ENCODE assay signal across 7 mouse cellular contexts in genomic region chr15:81697175-81697574, GRCm38 (mm10). TPM values are rescaled to one million over a fixed set of nuclear protein-coding genes. Genes with fewer than 3 reads are reported as not detected.
DNase-seq lines count a peak whose midpoint lies in the region; ATAC-seq lines count a peak whose summit lies in the region.

Chadl (minus strand) TSS chr15:81697287.

- ATAC-seq in midbrain, embryonic 14.5 days (ENCODE audit: low FRiP score, low TSS enrichment): no peak
- peak; percentile 51; the same call in 1 of the 2 replicates for ATAC-seq in forebrain, embryonic 16.5 days
- ATAC-seq in neural tube, embryonic 13.5 days (ENCODE audit: low read depth): peak; percentile 32; the same call in 1 of the 2 replicates

- no peak within 1 kb of the TSS for H3K27ac ChIP-seq in midbrain, embryonic 14.5 days (replicated peaks; ENCODE audit: low read depth, low read length)
- no peak within 1 kb of the TSS for H3K27ac ChIP-seq in midbrain, embryonic 10.5 days (replicated peaks)
- no peak within 1 kb of the TSS for H3K27ac ChIP-seq in forebrain, embryonic 16.5 days (ENCODE audit: low read length)
- H3K27ac ChIP-seq in neural tube, embryonic 13.5 days (replicated peaks): no peak within 1 kb of the TSS

- peaks cover 11% of the 10 kb centered on the region for H3K4me1 ChIP-seq in midbrain, embryonic 14.5 days (ENCODE audit: control insufficient read depth, insufficient read depth, low read length)
- H3K4me1 ChIP-seq in midbrain, embryonic 10.5 days: peaks cover 24% of the 10 kb centered on the region
- H3K4me1 ChIP-seq in forebrain, embryonic 16.5 days (replicated peaks; ENCODE audit: control insufficient read depth, insufficient read depth, low read length): peaks cover 11% of the 10 kb centered on the region
- H3K4me1 ChIP-seq in neural tube, embryonic 13.5 days (replicated peaks): peaks cover 25% of the 10 kb centered on the region

- no peak within 1 kb of the TSS; the same call in 1 of the 2 replicates for H3K9ac ChIP-seq in midbrain, embryonic 14.5 days (replicated peaks; ENCODE audit: low read length)
- 0 out of 2 replicates have a peak within 1 kb of the TSS, but pooled peaks have one; percentile 9 for H3K9ac ChIP-seq in forebrain, embryonic 16.5 days (replicated peaks; ENCODE audit: low read depth, low read length)
- no peak within 1 kb of the TSS for H3K9ac ChIP-seq in neural tube, embryonic 13.5 days

- 57% methylated on average over 7 of the region's 7 CpGs for WGBS in midbrain, embryonic 14.5 days
- WGBS in midbrain, embryonic 10.5 days: 58% methylated on average over 7 of the region's 7 CpGs
- 43% methylated on average over 7 of the region's 7 CpGs for WGBS in forebrain, embryonic 16.5 days
- 53% methylated on average over 7 of the region's 7 CpGs for WGBS in neural tube, embryonic 13.5 days

- H3K4me3 ChIP-seq in midbrain, embryonic 14.5 days (replicated peaks; ENCODE audit: low read depth, low read length): no peak within 1 kb of the TSS
- no peak within 1 kb of the TSS for H3K4me3 ChIP-seq in midbrain, embryonic 10.5 days
- no peak within 1 kb of the TSS for H3K4me3 ChIP-seq in forebrain, embryonic 16.5 days (replicated peaks; ENCODE audit: low read length)
- no peak within 1 kb of the TSS for H3K4me3 ChIP-seq in neural tube, embryonic 13.5 days

- peaks cover 21% of the 10 kb centered on the region for H3K27me3 ChIP-seq in midbrain, embryonic 14.5 days (ENCODE audit: control insufficient read depth, insufficient read depth, low read length)
- peaks cover 53% of the 10 kb centered on the region for H3K27me3 ChIP-seq in midbrain, embryonic 10.5 days (ENCODE audit: low read depth, poor library complexity, severe bottlenecking)
- peaks cover 8% of the 10 kb centered on the region for H3K27me3 ChIP-seq in forebrain, embryonic 16.5 days (replicated peaks; ENCODE audit: control insufficient read depth, insufficient read depth, low read length)
- peaks cover 48% of the 10 kb centered on the region for H3K27me3 ChIP-seq in neural tube, embryonic 13.5 days

- no peaks in the 10 kb centered on the region for H3K36me3 ChIP-seq in midbrain, embryonic 14.5 days (ENCODE audit: control insufficient read depth, insufficient read depth, low read length)
- peaks cover 6% of the 10 kb centered on the region for H3K36me3 ChIP-seq in midbrain, embryonic 10.5 days
- H3K36me3 ChIP-seq in forebrain, embryonic 16.5 days (ENCODE audit: control insufficient read depth, insufficient read depth): no peaks in the 10 kb centered on the region
- H3K36me3 ChIP-seq in neural tube, embryonic 13.5 days: peaks cover 3% of the 10 kb centered on the region; the same call in 1 of the 2 replicates

- H3K9me3 ChIP-seq in midbrain, embryonic 14.5 days (ENCODE audit: control insufficient read depth, low read length): no peaks in the 10 kb centered on the region
- H3K9me3 ChIP-seq in midbrain, embryonic 10.5 days (replicated peaks): no peaks in the 10 kb centered on the region
- H3K9me3 ChIP-seq in forebrain, embryonic 16.5 days (ENCODE audit: control insufficient read depth, low read length): no peaks in the 10 kb centered on the region
- no peaks in the 10 kb centered on the region for H3K9me3 ChIP-seq in neural tube, embryonic 13.5 days

- H3K4me2 ChIP-seq in midbrain, embryonic 14.5 days (ENCODE audit: low read length): no peak within 1 kb of the TSS
- H3K4me2 ChIP-seq in forebrain, embryonic 16.5 days (ENCODE audit: low read length): no peak within 1 kb of the TSS
- H3K4me2 ChIP-seq in neural tube, embryonic 13.5 days: peak within 1 kb of the TSS; percentile 29

- peak; percentile 55 for DNase-seq in midbrain, embryonic 14.5 days
- no peak for DNase-seq in midbrain, embryonic 10.5 days (ENCODE audit: low spot score)
- peak; percentile 48 to 69 for DNase-seq in layer of hippocampus, postnatal 10 days (ENCODE audit: low spot score in 2 of 2)
- no peak for DNase-seq in liver
- no peak for DNase-seq in kidney, adult 8-10 months

RNA-seq across cellular contexts. Expression of gene Chadl, which starts in this region (rescaled TPM):
- 25.2 and 34.8 TPM in 2 replicates for polyA plus RNA-seq in midbrain, embryonic 14.5 days (2014; fragmentation: Nextera tagmentation; extraction: Ambion mirVana)
- 2.4 and 2.5 TPM in 2 replicates for polyA plus RNA-seq in midbrain, embryonic 10.5 days (2016; fragmentation: Nextera tagmentation; extraction: Ambion mirVana)
- polyA plus RNA-seq in forebrain, embryonic 16.5 days (2015; fragmentation: Nextera tagmentation; extraction: Ambion mirVana): 18.6 and 27.7 TPM in 2 replicates
- 10 to 100 TPM; 24.0 to 31.8 TPM for total RNA-seq in layer of hippocampus, postnatal 10 days (2021)
- 12.3 and 13.8 TPM in 2 replicates for polyA plus RNA-seq in neural tube, embryonic 13.5 days (2015; fragmentation: Nextera tagmentation; extraction: Ambion mirVana)

Comparison
In these comparisons a context has a peak if more than half of its experiments do, and no peak if none do; other contexts are left out.
1. DNase-seq: peak in midbrain, embryonic 14.5 days (single experiment) and layer of hippocampus, postnatal 10 days (2 of 2); none in midbrain, embryonic 10.5 days (single experiment), liver (single experiment) and kidney, adult 8-10 months (0 of 2).